ENCODE assay signal across 8 mouse cellular contexts in genomic region chr11:114198317-114199032, GRCm38 (mm10).
A peak's percentile ranks its signal among the peaks of the same experiment; 100 is the strongest.
DNase-seq lines count a peak whose midpoint lies in the region; ATAC-seq and TF ChIP-seq lines count a peak whose summit lies in the region.

No protein-coding gene starts in this region.

- no peaks in the 10 kb centered on the region for H3K9me3 ChIP-seq in hindbrain, embryonic 12.5 days (replicated peaks)
- H3K9me3 ChIP-seq in lung, embryonic 15.5 days = no peaks in the 10 kb centered on the region

- no peak overlapping the region for H3K9ac ChIP-seq in hindbrain, embryonic 12.5 days
- H3K9ac ChIP-seq in lung, embryonic 15.5 days = no peak overlapping the region

- H3K4me3 ChIP-seq in gastrocnemius, adult 2 months = peak overlapping the region; percentile 17; the same call in 1 of the 2 replicates
- H3K4me3 ChIP-seq in hindbrain, embryonic 12.5 days = no peak overlapping the region
- no peak overlapping the region for H3K4me3 ChIP-seq in lung, embryonic 15.5 days

- H3K27ac ChIP-seq in gastrocnemius, adult 2 months = no peak overlapping the region; the same call in 1 of the 2 replicates
- peak overlapping the region; percentile 50; the same call in 1 of the 2 replicates for H3K27ac ChIP-seq in hindbrain, embryonic 12.5 days
- peak overlapping the region; percentile 88 for H3K27ac ChIP-seq in lung, embryonic 15.5 days

- no peak for ATAC-seq in hindbrain, embryonic 12.5 days (ENCODE audit: low FRiP score)
- peak; percentile 97 for ATAC-seq in lung, embryonic 15.5 days (ENCODE audit: borderline replicate concordance, extremely low read depth, low FRiP score, low TSS enrichment)
- ATAC-seq in erythroblast, adult 5-6 weeks (replicated peaks; ENCODE audit: low FRiP score, poor library complexity, severe bottlenecking) = no peak

- DNase-seq in adrenal gland, postnatal 10 days = peak; percentile 96
- peak; percentile 89 to 91 for DNase-seq in cerebellum, postnatal 25 days
- peak; percentile 91 for DNase-seq in gastrocnemius, adult 2 months
- peak; percentile 92 for DNase-seq in layer of hippocampus, adult 9-11 months
- DNase-seq in right cerebral cortex, postnatal 36 days (ENCODE audit: low spot score in 2 of 2) = peak; percentile 90 to 93

- peak; percentile 12; the same call in 1 of the 2 replicates for TF ChIP-seq CTCF in gastrocnemius, adult 2 months (IDR thresholded peaks at IDR 0.05)

- peaks cover 24% of the 10 kb centered on the region for H3K4me1 ChIP-seq in hindbrain, embryonic 12.5 days
- peaks cover 17% of the 10 kb centered on the region for H3K4me1 ChIP-seq in lung, embryonic 15.5 days

- 62% methylated on average over 15 of the region's 15 CpGs for WGBS in hindbrain, embryonic 12.5 days
- 24% methylated on average over 15 of the region's 15 CpGs for WGBS in lung, embryonic 15.5 days

- H3K4me2 ChIP-seq in hindbrain, embryonic 12.5 days (replicated peaks) = no peak overlapping the region; the same call in 1 of the 2 replicates
- H3K4me2 ChIP-seq in lung, embryonic 15.5 days = peak overlapping the region; percentile 39

- intact Hi-C loops in gastrocnemius, adult 2 months (cut with DNase I) = loop anchor here (5.0 kb wide), 1 partner anchor 249 kb away; no protein-coding TSS in a partner anchor

- H3K36me3 ChIP-seq in hindbrain, embryonic 12.5 days = no peaks in the 10 kb centered on the region
- H3K36me3 ChIP-seq in lung, embryonic 15.5 days = no peaks in the 10 kb centered on the region

- H3K27me3 ChIP-seq in hindbrain, embryonic 12.5 days = no peaks in the 10 kb centered on the region
- no peaks in the 10 kb centered on the region for H3K27me3 ChIP-seq in lung, embryonic 15.5 days
